Mouse (Mus musculus): Measurements from ENCODE around the gene Olfr819. TPM values are rescaled to one million over a fixed set of nuclear protein-coding genes. Genes with fewer than 3 reads are reported as not detected.
"Not testable (repeated sequence)": the region's sequence is repeated elsewhere in the genome, so short reads cannot be mapped to it uniquely, and the experiment has no call there.

The Olfr819 gene
- not detected in 2 replicates for polyA plus RNA-seq (2016; fragmentation: Nextera tagmentation; extraction: Ambion mirVana)

- not testable (repeated sequence) for H3K27me3 ChIP-seq (ENCODE audit: low read depth, poor library complexity, severe bottlenecking); H3K36me3 ChIP-seq; H3K9me3 ChIP-seq (replicated peaks); H3K4me3 ChIP-seq; H3K27ac ChIP-seq (replicated peaks); DNase-seq (ENCODE audit: low spot score); H3K4me1 ChIP-seq
- 80% methylated on average over 2 of the region's 2 CpGs for WGBS
Observed at GRCm38 (mm10) chr10:129967166-129967565, at the start of gene Olfr819. Gene Olfr819 (minus strand): TSS chr10:129967266.

- H3K27ac ChIP-seq (replicated peaks): no peak within 1 kb of the TSS
- H3K27me3 ChIP-seq (ENCODE audit: low read depth, poor library complexity, severe bottlenecking): no peaks in the 10 kb centered on the region
- no peaks in the 10 kb centered on the region for H3K9me3 ChIP-seq (replicated peaks)
- no peaks in the 10 kb centered on the region for H3K36me3 ChIP-seq
- H3K4me1 ChIP-seq: no peaks in the 10 kb centered on the region
- no peak within 1 kb of the TSS for H3K4me3 ChIP-seq
- no peak for DNase-seq (ENCODE audit: low spot score)
Observed at GRCm38 (mm10) chr10:130012321-130012720, 45.3 kb upstream of the Olfr819 start, which contains the start of gene Olfr820. Gene Olfr820 (plus strand): TSS chr10:130012621.

- WGBS: 85% methylated on average over 4 of the region's 4 CpGs
- not testable (repeated sequence) for H3K36me3 ChIP-seq; H3K27ac ChIP-seq (replicated peaks); H3K27me3 ChIP-seq (ENCODE audit: low read depth, poor library complexity, severe bottlenecking); DNase-seq (ENCODE audit: low spot score); H3K4me1 ChIP-seq; H3K4me3 ChIP-seq; H3K9me3 ChIP-seq (replicated peaks)
Observed at GRCm38 (mm10) chr10:130005366-130005765, 38.3 kb upstream of the Olfr819 start.

DNA sequence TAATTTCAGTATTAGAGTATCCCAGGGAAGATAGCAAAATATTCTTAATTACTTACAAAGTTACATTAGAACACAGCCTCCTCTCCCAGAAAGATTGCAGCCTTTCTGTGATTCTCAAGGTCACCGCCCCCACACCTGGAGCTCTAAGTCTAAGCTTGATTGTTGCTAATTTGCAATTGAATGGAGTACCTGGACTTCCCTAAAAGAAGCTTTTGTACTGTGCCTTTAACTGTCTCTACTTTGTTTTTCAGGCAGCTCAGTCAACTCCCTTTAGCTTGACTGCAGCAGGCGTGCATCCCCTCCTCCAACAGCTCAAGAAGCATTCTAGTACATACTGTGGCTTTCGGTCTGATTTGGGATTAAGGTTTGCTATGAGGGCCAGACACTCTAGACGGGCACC is 37.0 kb upstream of the Olfr819 start:
- 91% methylated on average over 4 of the region's 4 CpGs for WGBS
- DNase-seq (ENCODE audit: low spot score): not testable (repeated sequence)

DNA sequence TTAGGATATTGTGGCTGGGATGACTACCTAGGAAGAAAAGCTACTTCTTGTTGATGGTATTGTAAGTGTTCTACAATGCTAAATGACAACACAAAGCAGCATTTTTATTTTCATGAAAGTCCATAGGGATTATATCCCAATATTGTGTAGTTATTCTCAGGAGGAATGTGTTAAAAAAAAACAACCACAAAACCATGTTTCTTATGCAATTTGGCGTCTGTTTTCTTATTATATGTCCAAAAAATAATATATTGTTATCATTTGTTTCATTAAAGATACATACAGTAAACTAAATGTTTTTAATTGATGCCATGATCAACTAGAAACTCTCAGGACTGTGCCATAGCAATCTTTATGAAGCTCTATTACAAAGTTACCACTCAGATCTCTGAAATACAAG is 17.9 kb upstream of the Olfr819 start, which contains the start of gene Gm10310:
Gene Gm10310, minus strand, starts transcription at position 101 of the 400 bp plus-strand sequence.
- H3K27ac ChIP-seq (replicated peaks); H3K36me3 ChIP-seq; H3K4me3 ChIP-seq; H3K4me1 ChIP-seq; H3K27me3 ChIP-seq (ENCODE audit: low read depth, poor library complexity, severe bottlenecking); DNase-seq (ENCODE audit: low spot score); H3K9me3 ChIP-seq (replicated peaks): not testable (repeated sequence)
- WGBS: no CpG with 5 or more reads among the region's 1 CpGs

More for the DNA sequence above, 37.0 kb upstream of the Olfr819 start:
- not testable (repeated sequence) for H3K36me3 ChIP-seq; H3K9me3 ChIP-seq (replicated peaks); H3K4me1 ChIP-seq; H3K27ac ChIP-seq (replicated peaks); H3K27me3 ChIP-seq (ENCODE audit: low read depth, poor library complexity, severe bottlenecking); H3K4me3 ChIP-seq

DNA sequence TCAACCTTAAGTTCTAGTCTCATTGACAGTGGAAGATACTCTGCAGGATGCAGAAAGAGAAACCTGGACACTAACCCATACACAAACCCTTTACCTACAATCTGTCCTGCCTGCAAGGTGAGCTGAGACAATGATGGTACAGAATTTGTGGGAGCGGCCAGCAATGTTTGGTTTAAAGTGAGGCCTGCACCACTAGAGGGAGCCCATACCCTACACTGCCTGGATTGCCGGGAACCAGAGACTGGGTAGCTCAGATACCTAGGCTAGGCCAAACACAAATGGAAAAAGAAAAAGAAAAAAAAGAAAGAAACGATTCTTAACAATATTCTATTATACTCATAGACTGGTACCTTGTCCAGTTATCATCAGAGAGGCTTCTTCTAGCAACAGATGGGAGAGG is 14.8 kb upstream of the Olfr819 start:
- H3K27ac ChIP-seq (replicated peaks); H3K27me3 ChIP-seq (ENCODE audit: low read depth, poor library complexity, severe bottlenecking); DNase-seq (ENCODE audit: low spot score); H3K4me1 ChIP-seq; H3K9me3 ChIP-seq (replicated peaks); H3K4me3 ChIP-seq; H3K36me3 ChIP-seq: not testable (repeated sequence)
- no CpG with 5 or more reads among the region's 3 CpGs for WGBS

DNA sequence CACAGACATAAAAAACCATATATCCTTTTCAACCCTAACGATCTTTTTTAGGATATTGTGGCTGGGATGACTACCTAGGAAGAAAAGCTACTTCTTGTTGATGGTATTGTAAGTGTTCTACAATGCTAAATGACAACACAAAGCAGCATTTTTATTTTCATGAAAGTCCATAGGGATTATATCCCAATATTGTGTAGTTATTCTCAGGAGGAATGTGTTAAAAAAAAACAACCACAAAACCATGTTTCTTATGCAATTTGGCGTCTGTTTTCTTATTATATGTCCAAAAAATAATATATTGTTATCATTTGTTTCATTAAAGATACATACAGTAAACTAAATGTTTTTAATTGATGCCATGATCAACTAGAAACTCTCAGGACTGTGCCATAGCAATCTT is 9.0 kb upstream of the Olfr819 start, which contains the start of gene Olfr247:
Gene Olfr247, minus strand, starts transcription at position 101 of the 400 bp plus-strand sequence.
- not testable (repeated sequence) for H3K36me3 ChIP-seq; H3K4me3 ChIP-seq; H3K27me3 ChIP-seq (ENCODE audit: low read depth, poor library complexity, severe bottlenecking); DNase-seq (ENCODE audit: low spot score); H3K4me1 ChIP-seq; H3K27ac ChIP-seq (replicated peaks); H3K9me3 ChIP-seq (replicated peaks)
- WGBS: no CpG with 5 or more reads among the region's 2 CpGs

DNA sequence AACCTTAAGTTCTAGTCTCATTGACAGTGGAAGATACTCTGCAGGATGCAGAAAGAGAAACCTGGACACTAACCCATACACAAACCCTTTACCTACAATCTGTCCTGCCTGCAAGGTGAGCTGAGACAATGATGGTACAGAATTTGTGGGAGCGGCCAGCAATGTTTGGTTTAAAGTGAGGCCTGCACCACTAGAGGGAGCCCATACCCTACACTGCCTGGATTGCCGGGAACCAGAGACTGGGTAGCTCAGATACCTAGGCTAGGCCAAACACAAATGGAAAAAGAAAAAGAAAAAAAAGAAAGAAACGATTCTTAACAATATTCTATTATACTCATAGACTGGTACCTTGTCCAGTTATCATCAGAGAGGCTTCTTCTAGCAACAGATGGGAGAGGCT is 5.9 kb upstream of the Olfr819 start:
- H3K9me3 ChIP-seq (replicated peaks); H3K27ac ChIP-seq (replicated peaks); DNase-seq (ENCODE audit: low spot score); H3K4me3 ChIP-seq; H3K4me1 ChIP-seq; H3K27me3 ChIP-seq (ENCODE audit: low read depth, poor library complexity, severe bottlenecking); H3K36me3 ChIP-seq: not testable (repeated sequence)
- no CpG with 5 or more reads among the region's 3 CpGs for WGBS

DNA sequence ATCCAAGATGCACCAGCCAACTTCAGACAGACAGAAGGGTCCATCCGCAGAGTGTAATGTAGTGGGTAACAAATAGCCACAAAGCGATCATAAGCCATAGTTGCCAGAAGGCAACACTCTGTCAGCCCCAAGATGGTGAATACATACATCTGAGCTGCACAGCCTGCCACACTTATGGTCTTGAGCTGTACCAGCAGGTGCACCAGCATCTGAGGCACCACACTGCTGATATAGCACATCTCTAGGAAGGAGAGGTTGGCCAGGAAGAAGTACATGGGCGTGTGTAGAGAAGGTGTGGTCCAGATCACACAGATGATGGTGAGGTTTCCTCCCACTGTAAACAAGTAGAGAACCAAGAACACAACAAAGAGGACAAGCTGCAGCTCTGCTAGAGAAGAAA is 834 bp downstream of the Olfr819 start:
- H3K9me3 ChIP-seq (replicated peaks): not testable (repeated sequence)
- WGBS: 93% methylated on average over 2 of the region's 3 CpGs

DNA sequence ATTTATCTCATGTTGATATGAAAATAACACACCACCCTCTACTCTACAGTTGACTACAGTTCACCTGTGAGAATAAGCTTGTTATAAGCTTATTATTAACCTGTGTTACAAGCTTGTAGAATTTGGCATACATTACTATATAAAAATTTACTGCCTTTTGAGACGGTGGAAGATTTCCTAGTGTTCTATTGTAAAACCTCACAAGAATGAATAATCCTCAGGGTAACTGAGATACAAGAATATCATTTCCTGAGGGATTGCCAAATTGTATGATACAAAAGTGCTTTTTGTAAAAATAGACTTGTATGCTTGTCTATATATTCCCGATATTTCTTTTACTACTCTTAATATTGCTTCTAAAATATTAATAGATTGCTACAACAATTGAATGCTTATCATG is 18.1 kb downstream of the Olfr819 start, which contains the start of gene Olfr818:
Gene Olfr818, minus strand, starts transcription at position 101 of the 400 bp plus-strand sequence.
- H3K27ac ChIP-seq (replicated peaks): no peak within 1 kb of the TSS
- 91% methylated on average over 2 of the region's 2 CpGs for whole genome bisulfite sequencing
- no peak within 1 kb of the TSS for H3K4me3 ChIP-seq
- no peaks in the 10 kb centered on the region for H3K27me3 ChIP-seq (ENCODE audit: low read depth, poor library complexity, severe bottlenecking)
- H3K9me3 ChIP-seq (replicated peaks): no peaks in the 10 kb centered on the region
- DNase-seq (ENCODE audit: low spot score): no peak
- H3K4me1 ChIP-seq: no peaks in the 10 kb centered on the region
- no peaks in the 10 kb centered on the region for H3K36me3 ChIP-seq

More for the DNA sequence above, 834 bp downstream of the Olfr819 start:
- H3K27me3 ChIP-seq (ENCODE audit: low read depth, poor library complexity, severe bottlenecking); H3K27ac ChIP-seq (replicated peaks); H3K4me1 ChIP-seq; H3K4me3 ChIP-seq; H3K36me3 ChIP-seq; DNase-seq (ENCODE audit: low spot score): not testable (repeated sequence)

DNA sequence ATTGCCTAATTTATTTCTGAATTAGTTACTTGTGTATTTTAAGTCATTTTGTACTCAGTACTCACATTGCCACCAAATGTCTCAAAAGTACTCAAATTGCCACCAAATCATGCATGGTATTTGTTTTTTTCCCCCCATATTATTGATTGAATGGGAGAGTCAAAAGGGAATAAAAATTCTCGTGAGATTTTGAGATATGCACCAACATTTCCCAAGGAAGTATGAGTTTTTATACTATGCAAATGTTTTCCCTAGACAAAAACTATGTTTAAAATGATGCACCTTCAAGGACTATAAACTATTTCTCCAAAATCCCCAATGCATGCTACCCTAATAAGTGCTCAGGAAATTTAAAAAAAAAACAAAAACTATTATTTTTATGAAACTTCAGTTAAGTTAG is 51.6 kb downstream of the Olfr819 start, which contains the start of gene Olfr816:
Gene Olfr816, minus strand, starts transcription at position 101 of the 400 bp plus-strand sequence.
- H3K4me1 ChIP-seq: no peaks in the 10 kb centered on the region
- DNase-seq (ENCODE audit: low spot score): no peak
- no peak within 1 kb of the TSS for H3K27ac ChIP-seq (replicated peaks)
- no peaks in the 10 kb centered on the region for H3K9me3 ChIP-seq (replicated peaks)
- no peak within 1 kb of the TSS for H3K4me3 ChIP-seq
- H3K36me3 ChIP-seq: no peaks in the 10 kb centered on the region
- 89% methylated on average over 1 of the region's 1 CpGs for WGBS
- H3K27me3 ChIP-seq (ENCODE audit: low read depth, poor library complexity, severe bottlenecking): no peaks in the 10 kb centered on the region

All from midbrain, embryonic 10.5 days (tissue).